In the genomic region with DNA sequence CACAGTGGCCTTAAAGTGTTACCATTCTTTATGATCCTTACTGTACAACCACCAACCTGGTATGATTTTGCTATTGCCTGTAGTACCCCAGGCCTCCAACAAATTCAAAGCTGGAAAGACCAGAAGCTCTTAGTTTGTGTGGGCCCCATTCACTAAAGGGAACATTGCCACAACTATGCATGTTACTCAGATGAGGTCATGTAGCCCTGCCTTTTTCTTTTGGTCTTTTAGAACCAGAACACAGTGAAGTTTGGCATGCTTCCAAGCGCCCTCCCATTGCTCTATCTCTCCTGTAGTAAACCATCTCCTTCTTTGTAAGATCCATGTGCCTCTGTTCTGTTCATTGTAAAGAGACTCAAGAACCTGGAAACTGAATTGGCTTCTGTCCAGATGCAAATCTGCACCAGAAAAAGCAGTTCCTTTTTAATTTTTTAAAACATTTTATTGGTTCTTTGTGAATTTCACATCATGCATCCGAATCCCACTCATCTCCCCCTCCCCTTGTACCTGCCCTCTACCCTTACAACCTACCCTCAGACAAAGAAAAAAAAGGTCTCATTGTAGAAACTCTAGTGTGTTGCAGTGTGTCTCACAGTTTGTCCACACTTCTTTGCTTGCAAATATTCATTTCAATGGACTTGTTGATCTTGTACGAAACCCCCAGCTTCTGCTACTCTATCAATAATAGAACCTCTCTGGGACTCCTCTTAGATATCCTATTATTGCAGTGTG, we compare ENCODE assay signal across 8 mouse cellular contexts.
A peak's percentile ranks its signal among the peaks of the same experiment; 100 is the strongest.
DNase-seq lines count a peak whose midpoint lies in the region; ATAC-seq lines count a peak whose summit lies in the region.
"Had no signal": no experiment of that assay in that cellular context is flagged by ENCODE, and none has a peak within 500 bp of the region (broad histone marks: within the 10 kb centered on the region; RNA-seq: fewer than 3 reads in every experiment).

No protein-coding gene starts in this region.

- no peak overlapping the region for H3K4me2 ChIP-seq in hindbrain, embryonic 13.5 days
- no peak overlapping the region for H3K4me2 ChIP-seq in hindbrain, embryonic 11.5 days (replicated peaks; ENCODE audit: low read depth, low read length)
- no peak overlapping the region for H3K4me2 ChIP-seq in forebrain, embryonic 13.5 days

- H3K4me1 ChIP-seq in hindbrain, embryonic 13.5 days (replicated peaks) = no peaks in the 10 kb centered on the region
- H3K4me1 ChIP-seq in hindbrain, embryonic 11.5 days (replicated peaks; ENCODE audit: control insufficient read depth, insufficient read depth, low read length) = no peaks in the 10 kb centered on the region
- peaks cover 5% of the 10 kb centered on the region; the same call in 1 of the 2 replicates for H3K4me1 ChIP-seq in forebrain, embryonic 13.5 days

- H3K36me3 ChIP-seq in hindbrain, embryonic 13.5 days = peaks cover 5% of the 10 kb centered on the region; the same call in 1 of the 2 replicates
- H3K36me3 ChIP-seq in hindbrain, embryonic 11.5 days (ENCODE audit: control insufficient read depth, insufficient read depth, low read length) = no peaks in the 10 kb centered on the region
- no peaks in the 10 kb centered on the region for H3K36me3 ChIP-seq in forebrain, embryonic 13.5 days (ENCODE audit: poor library complexity, severe bottlenecking)

- no peak overlapping the region for H3K4me3 ChIP-seq in hindbrain, embryonic 13.5 days
- H3K4me3 ChIP-seq in hindbrain, embryonic 11.5 days (ENCODE audit: low read depth, low read length) = no peak overlapping the region
- no peak overlapping the region for H3K4me3 ChIP-seq in forebrain, embryonic 13.5 days

- H3K9me3 ChIP-seq in hindbrain, embryonic 13.5 days = no peaks in the 10 kb centered on the region
- no peaks in the 10 kb centered on the region for H3K9me3 ChIP-seq in hindbrain, embryonic 11.5 days (ENCODE audit: control insufficient read depth, low read length)
- H3K9me3 ChIP-seq in forebrain, embryonic 13.5 days (replicated peaks) = no peaks in the 10 kb centered on the region

- 67% methylated on average over 3 of the region's 3 CpGs for WGBS in hindbrain, embryonic 13.5 days
- WGBS in hindbrain, embryonic 11.5 days = 81% methylated on average over 3 of the region's 3 CpGs
- 47% methylated on average over 3 of the region's 3 CpGs for WGBS in forebrain, embryonic 13.5 days

- ATAC-seq in hindbrain, embryonic 13.5 days (ENCODE audit: low FRiP score) = peak; percentile 43; the same call in 1 of the 2 replicates
- no peak for ATAC-seq in hindbrain, embryonic 11.5 days (ENCODE audit: low FRiP score)
- ATAC-seq in forebrain, embryonic 13.5 days = peak; percentile 87

- H3K27ac ChIP-seq in hindbrain, embryonic 13.5 days = no peak overlapping the region
- H3K27ac ChIP-seq in hindbrain, embryonic 11.5 days (ENCODE audit: low read depth, low read length) = no peak overlapping the region
- no peak overlapping the region for H3K27ac ChIP-seq in forebrain, embryonic 13.5 days

- H3K9ac ChIP-seq in hindbrain, embryonic 13.5 days = no peak overlapping the region
- H3K9ac ChIP-seq in hindbrain, embryonic 11.5 days (ENCODE audit: low read depth, low read length) = no peak overlapping the region
- H3K9ac ChIP-seq in forebrain, embryonic 13.5 days = no peak overlapping the region

- 0 out of 2 replicates have a peak, but pooled peaks cover 4% of the 10 kb centered on the region for H3K27me3 ChIP-seq in hindbrain, embryonic 13.5 days
- no peaks in the 10 kb centered on the region for H3K27me3 ChIP-seq in hindbrain, embryonic 11.5 days (ENCODE audit: control insufficient read depth, insufficient read depth, low read length)
- H3K27me3 ChIP-seq in forebrain, embryonic 13.5 days = no peaks in the 10 kb centered on the region

- DNase-seq in hindbrain, embryonic 11.5 days (ENCODE audit: low spot score) = no peak
- peak; percentile 22 for DNase-seq in ovary, adult 18-20 months (ENCODE audit: low spot score)
- no peak for DNase-seq in ovary, postnatal 10 days (ENCODE audit: low spot score)
- DNase-seq in right cerebral cortex, postnatal 4 days = peak; percentile 8
- DNase-seq in thymus, postnatal 4 days = no peak
- DNase-seq: thymus, postnatal 25 days had no signal

Comparison
In these comparisons a context has a peak if more than half of its experiments do, and no peak if none do; other contexts are left out.
1. DNase-seq: peak in ovary, adult 18-20 months (single experiment) and right cerebral cortex, postnatal 4 days (single experiment); none in hindbrain, embryonic 11.5 days (single experiment), ovary, postnatal 10 days (single experiment) and thymus, postnatal 4 days (single experiment).